Mouse (Mus musculus): Measurements from ENCODE around the gene Nras.

- no peak for TF ChIP-seq POLR2A (IDR thresholded peaks at IDR 0.05; ENCODE audit: insufficient read length, low read depth)
- TF ChIP-seq E2F4 (IDR thresholded peaks at IDR 0.05; ENCODE audit: insufficient read depth): no peak
- TF ChIP-seq USF1 (IDR thresholded peaks at IDR 0.05; ENCODE audit: low read depth): no peak
- TF ChIP-seq TCF12 (IDR thresholded peaks at IDR 0.05; ENCODE audit: insufficient read depth, poor library complexity, severe bottlenecking): no peak
- TF ChIP-seq REST (IDR thresholded peaks at IDR 0.05; ENCODE audit: insufficient read depth, insufficient read length): no peak
- TF ChIP-seq TCF3 (IDR thresholded peaks at IDR 0.05; ENCODE audit: insufficient read length, low read depth): no peak
Observed at GRCm38 (mm10) chr3:103112216-103112615, 54.1 kb downstream of the Nras start.
